Mouse (Mus musculus): ENCODE measurements around the gene Etaa1.
"Not testable (repeated sequence)": the region's sequence is repeated elsewhere in the genome, so short reads cannot be mapped to it uniquely, and the experiment has no call there.

The Etaa1 gene

GRCm38 (mm10) chr11:17953231-17954134, at the start of gene Etaa1:
Etaa1 (minus strand) TSS chr11:17953875.
- DNase-seq (ENCODE audit: low spot score in 2 of 2): peak; percentile 88 to 95

GRCm38 (mm10) chr11:17994151-17994550, 40.5 kb upstream of the Etaa1 start:
- DNase-seq (ENCODE audit: low spot score in 2 of 2): no peak

DNA sequence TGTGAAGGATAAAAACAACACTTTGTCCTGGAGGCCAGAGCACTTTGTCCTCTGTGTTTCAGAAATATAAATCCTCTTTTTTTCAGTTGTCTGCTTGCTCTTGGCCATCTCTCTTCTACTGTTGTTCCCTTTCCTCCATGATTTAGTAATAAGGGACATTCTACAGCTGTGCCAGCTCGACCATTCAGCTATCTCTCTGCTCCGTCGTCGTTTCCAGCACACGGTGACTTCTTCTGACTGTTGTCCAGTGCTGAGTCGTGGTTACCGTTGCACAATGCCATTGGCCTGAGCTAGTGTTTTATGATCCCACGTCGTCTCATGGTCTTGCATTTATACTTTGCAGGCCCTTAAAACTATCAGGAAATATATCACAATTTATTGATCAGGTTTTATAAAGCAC, 38.6 kb upstream of the Etaa1 start:
- no peak for DNase-seq (ENCODE audit: low spot score in 2 of 2)

DNA sequence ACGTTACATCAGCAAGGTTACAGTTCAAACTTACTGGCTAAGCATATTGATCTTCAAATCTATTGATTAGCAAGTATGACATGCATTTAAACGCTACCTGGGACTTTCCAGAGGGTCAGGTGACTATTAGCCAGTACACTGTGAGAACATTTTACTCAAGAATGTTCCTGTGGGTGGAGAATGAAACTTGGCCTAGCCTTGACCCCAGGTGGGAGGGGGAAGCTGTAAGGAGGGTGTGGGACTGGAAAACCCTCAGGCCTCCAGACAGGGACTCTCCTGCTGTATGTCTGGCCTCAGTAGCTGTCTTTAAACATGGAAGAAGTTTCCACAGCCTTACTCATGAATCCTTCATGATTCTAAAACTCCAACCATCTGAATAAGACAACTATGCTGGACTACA, 29.7 kb upstream of the Etaa1 start:
- DNase-seq (ENCODE audit: low spot score in 2 of 2): no peak

DNA sequence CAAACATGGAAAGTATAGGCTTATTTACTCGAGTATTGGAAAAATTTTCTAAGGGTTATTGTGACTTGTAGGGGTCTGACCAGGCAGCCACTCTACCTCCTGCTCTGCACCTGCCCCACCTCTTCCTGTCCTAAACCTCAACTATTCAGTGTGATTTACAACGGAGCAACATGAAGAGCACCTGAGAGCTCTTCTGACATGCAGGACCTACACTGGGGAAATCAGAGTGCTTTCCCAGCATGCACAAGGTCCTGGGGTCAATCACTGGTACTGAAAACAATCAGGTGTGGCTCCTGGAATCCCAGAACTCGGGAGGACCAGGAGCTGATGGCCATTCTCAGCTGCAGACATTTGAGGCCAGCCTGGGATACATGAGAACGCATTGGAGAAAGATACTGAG, 27.6 kb upstream of the Etaa1 start:
- no peak for DNase-seq (ENCODE audit: low spot score in 2 of 2)

- no peak for DNase-seq (ENCODE audit: low spot score in 2 of 2)
Measured at GRCm38 (mm10) chr11:17975581-17975980, 21.9 kb upstream of the Etaa1 start.

DNA sequence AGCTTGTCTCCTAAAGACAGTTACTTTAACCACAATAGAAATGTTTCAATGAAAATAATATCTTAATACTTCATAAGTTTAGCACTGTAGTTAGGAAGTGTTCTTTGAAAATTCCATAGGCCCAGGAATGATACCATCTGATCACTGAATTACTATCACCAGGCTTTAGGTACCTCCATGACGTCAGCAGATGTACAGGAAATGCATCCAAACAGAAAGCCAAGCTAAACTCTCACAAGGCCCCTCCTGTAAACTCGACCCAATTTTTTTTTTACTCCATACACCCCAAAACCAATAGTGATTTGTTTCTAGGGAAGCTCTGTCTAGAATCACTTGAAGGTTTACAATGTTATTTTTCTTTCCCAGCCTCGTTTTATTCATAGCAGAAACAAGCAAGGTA, 884 bp downstream of the Etaa1 start:
- no peak for DNase-seq (ENCODE audit: low spot score in 2 of 2)

DNA sequence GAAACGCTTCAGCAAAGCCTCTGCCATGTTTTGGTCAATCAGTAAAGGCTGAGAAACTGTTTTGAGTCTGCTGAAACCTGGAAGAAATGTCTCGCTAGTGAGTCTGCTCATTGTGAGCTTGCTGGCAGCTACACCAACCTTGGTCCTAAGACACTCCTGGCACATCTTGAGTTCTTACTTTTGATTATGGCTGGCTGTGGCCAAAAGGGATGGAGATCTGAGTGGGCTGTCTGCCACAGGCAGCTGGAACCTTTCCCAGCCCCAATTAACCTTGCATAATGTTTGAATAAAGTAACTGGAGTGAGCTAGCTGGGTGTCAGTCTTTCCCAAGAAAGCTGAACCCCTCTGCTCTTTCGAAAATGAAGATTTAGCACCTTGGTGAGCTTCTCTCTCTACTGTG, 2.3 kb downstream of the Etaa1 start:
- no peak for DNase-seq (ENCODE audit: low spot score in 2 of 2)

- no peak for DNase-seq (ENCODE audit: low spot score in 2 of 2)
Measured at GRCm38 (mm10) chr11:17939168-17939567, 14.5 kb downstream of the Etaa1 start.

DNA sequence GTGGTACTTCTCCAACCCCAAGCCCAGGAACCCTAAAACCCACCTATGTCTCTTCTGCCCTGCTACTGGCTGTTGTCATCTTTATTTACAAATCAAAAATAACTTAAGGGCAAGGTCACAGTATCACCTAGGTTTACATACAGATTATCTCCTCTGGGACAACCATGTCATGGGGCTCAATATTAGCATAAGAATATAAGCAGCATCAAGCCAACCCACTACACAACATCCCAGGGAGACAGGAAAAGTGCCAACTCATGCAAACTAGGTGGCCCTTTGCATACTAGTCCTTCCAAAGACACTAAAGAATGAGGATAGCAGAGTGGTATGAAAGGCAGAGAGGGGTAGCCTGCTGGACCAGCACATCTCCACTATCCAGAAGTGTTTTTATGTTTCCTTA, 15.7 kb downstream of the Etaa1 start:
- no peak for DNase-seq (ENCODE audit: low spot score in 2 of 2)

GRCm38 (mm10) chr11:17917905-17918304, 35.8 kb downstream of the Etaa1 start:
- DNase-seq (ENCODE audit: low spot score in 2 of 2): no peak

DNA sequence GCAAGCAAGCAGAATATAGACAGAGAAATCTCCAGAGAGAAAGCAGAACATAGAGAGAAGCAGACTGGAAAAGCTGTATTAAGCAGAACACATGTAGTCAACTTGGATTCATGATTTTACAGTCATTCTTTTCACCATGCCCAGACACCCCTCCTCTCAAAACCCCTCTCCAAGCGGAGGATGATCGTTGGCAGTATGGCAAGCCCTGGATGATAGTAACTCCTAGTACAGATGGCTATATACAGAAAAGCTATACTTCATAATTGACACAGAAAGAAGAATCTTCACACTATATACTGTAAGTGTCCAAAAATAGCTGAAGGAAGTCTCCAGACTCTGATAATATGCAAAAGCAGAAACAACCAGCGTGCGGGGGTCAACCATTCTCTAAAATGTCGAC, 36.6 kb downstream of the Etaa1 start:
- DNase-seq (ENCODE audit: low spot score in 2 of 2): no peak

GRCm38 (mm10) chr11:17916486-17916885, 37.2 kb downstream of the Etaa1 start:
- DNase-seq (ENCODE audit: low spot score in 2 of 2): no peak

DNA sequence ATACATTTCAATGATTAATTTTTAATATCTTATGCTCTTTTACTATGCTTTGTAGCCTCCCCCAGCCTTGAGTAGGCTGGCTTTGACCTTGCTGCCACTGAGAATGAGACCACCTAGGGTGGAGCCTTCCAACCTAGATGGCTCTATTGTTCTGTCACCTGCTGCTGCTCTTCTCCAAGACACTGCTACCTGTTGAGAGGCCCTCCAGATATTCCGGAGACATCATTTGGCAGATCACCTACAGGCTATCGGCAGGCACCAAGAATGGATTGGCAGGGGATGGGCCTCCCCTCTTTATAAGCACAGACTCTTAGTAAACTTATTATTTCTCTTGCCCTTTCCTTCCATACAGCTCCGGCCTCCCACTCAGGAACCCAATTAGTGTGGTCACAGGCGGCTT, 52.7 kb downstream of the Etaa1 start:
- DNase-seq (ENCODE audit: low spot score in 2 of 2): not testable (repeated sequence)

Measured in urinary bladder, postnatal 4 days (tissue).